Mouse (Mus musculus) heart, embryonic 14.5 days (tissue): ENCODE data around the gene Nxf1. TPM values are rescaled to one million over a fixed set of nuclear protein-coding genes. Genes with fewer than 3 reads are reported as not detected.
A peak's percentile ranks its signal among the peaks of the same experiment; 100 is the strongest.

Source experiments
- ATAC-seq: fragments of 200-750 bp; cut with Nextera tagmentation; 2 replicates; pipeline ENCODE4 v1.8.0; 2017; ENCODE audit warnings: low read depth, moderate TSS enrichment; ENCODE audit not compliant: insufficient number of reproducible peaks, insufficient read depth, low FRiP score
- H3K27ac ChIP-seq, 2 experiments: fragments of 200-500 bp in 1 of 2; fragments of 300-500 bp in 1 of 2; sonication (generic) in 1 of 2; replicated peaks in 1 of 2; 2 replicates each; pipeline ENCODE4 v1.5.1; 2012 to 2014; ENCODE audit warnings: low read depth in 2 of 2, low read length in 2 of 2, control low read depth in 1 of 2, mild to moderate bottlenecking in 1 of 2, mixed read lengths in 1 of 2; ENCODE audit not compliant: control insufficient read depth in 1 of 2, insufficient read depth in 1 of 2
- H3K27me3 ChIP-seq: fragments of 300-500 bp; sonication (generic); 2 replicates; pipeline ENCODE4 v1.6.1; 2014; ENCODE audit warnings: mild to moderate bottlenecking, low read length, control low read depth; ENCODE audit not compliant: control insufficient read depth, insufficient read depth
- H3K36me3 ChIP-seq: fragments of 300-500 bp; sonication (generic); 2 replicates; pipeline ENCODE4 v1.6.1; 2014; ENCODE audit warnings: mild to moderate bottlenecking, control low read depth, low read length, mixed read lengths; ENCODE audit not compliant: control insufficient read depth, insufficient read depth
- H3K4me1 ChIP-seq, 2 experiments: fragments of 200-500 bp in 1 of 2; fragments of 300-500 bp in 1 of 2; sonication (generic) in 1 of 2; 2 replicates each; pipeline ENCODE4 v1.6.1; 2012 to 2014; ENCODE audit warnings: low read length in 2 of 2, control low read depth in 1 of 2, mixed read lengths in 1 of 2; ENCODE audit not compliant: control insufficient read depth in 2 of 2, insufficient read depth in 2 of 2
- H3K4me2 ChIP-seq: fragments of 300-500 bp; sonication (generic); 2 replicates; pipeline ENCODE4 v1.6.1; 2014; ENCODE audit warnings: mild to moderate bottlenecking, low read length
- H3K4me3 ChIP-seq, 2 experiments: fragments of 200-500 bp in 1 of 2; fragments of 300-500 bp in 1 of 2; sonication (generic) in 1 of 2; 2 replicates each; pipeline ENCODE4 v1.5.1; 2012 to 2014; ENCODE audit warnings: low read length in 2 of 2, mild to moderate bottlenecking in 2 of 2, control low read depth in 1 of 2, low read depth in 1 of 2, moderate library complexity in 1 of 2; ENCODE audit not compliant: control insufficient read depth in 1 of 2, insufficient read depth in 1 of 2
- H3K9ac ChIP-seq: fragments of 300-500 bp; sonication (generic); 2 replicates; pipeline ENCODE4 v1.6.1; 2014; ENCODE audit warnings: mild to moderate bottlenecking, low read length
- H3K9me3 ChIP-seq: fragments of 300-500 bp; sonication (generic); 2 replicates; pipeline ENCODE4 v1.6.1; 2016; ENCODE audit warnings: low read length, control low read depth; ENCODE audit not compliant: control insufficient read depth
- WGBS: fragments of 180-500 bp; shearing (Covaris S2); extraction: QIAGEN DNeasy Blood & Tissue Kit; methylation state at CpG from one replicate; pipeline ENCODE4 v1.1.7; 2014; 5-methylcytosine and 5-hydroxymethylcytosine counted together
- microRNA-seq: library from miRNA; unstranded; fragments of <30 nt; microRNA quantifications from one replicate; pipeline ENCODE4, GENCODE M21; 2016
- polyA plus RNA-seq: library from polyadenylated mRNA; unstranded; fragments of >200 nt; fragmentation: Nextera tagmentation; extraction: Ambion mirVana; gene quantifications from 2 replicates; pipeline ENCODE4 v1.2.1, GENCODE M21; 2014

Gene Nxf1
- polyA plus RNA-seq, 1 experiment from 2014 or later, result 105 TPM

- H3K27me3 ChIP-seq, result no peaks in the 10 kb centered on the region
- peak overlapping the region; percentile 55 to 96 for H3K4me3 ChIP-seq
- ATAC-seq, result no peak
- no peaks in the 10 kb centered on the region for H3K9me3 ChIP-seq
- H3K4me2 ChIP-seq, result peak overlapping the region; percentile 98
- peak overlapping the region; percentile 86 for H3K9ac ChIP-seq
- H3K36me3 ChIP-seq, result peaks cover 46% of the 10 kb centered on the region
- WGBS, result 20% methylated on average over 14 of the region's 14 CpGs
- peak overlapping the region; percentile 95 to 98 for H3K27ac ChIP-seq
- H3K4me1 ChIP-seq, result peaks cover 7 to 34% of the 10 kb centered on the region in 2 experiments
These were observed 61.5 kb downstream of the Nxf1 start for GRCm38 (mm10) chr19:8818301-8818798.

- peak within 1 kb of the TSS; percentile 90 to 96 for H3K4me3 ChIP-seq
- H3K9ac ChIP-seq, result peak within 1 kb of the TSS; percentile 98
- no peaks in the 10 kb centered on the region for H3K9me3 ChIP-seq
- peak within 1 kb of the TSS; percentile 98 for H3K4me2 ChIP-seq
- no peaks in the 10 kb centered on the region for H3K27me3 ChIP-seq
- 1% methylated on average over 33 of the region's 33 CpGs for WGBS
- peaks cover 7 to 34% of the 10 kb centered on the region in 2 experiments for H3K4me1 ChIP-seq
- H3K36me3 ChIP-seq, result peaks cover 46% of the 10 kb centered on the region
- ATAC-seq, result peak; percentile 85
- H3K27ac ChIP-seq, result peak within 1 kb of the TSS; percentile 98 to 100
These were observed 62.1 kb downstream of the Nxf1 start, which contains the start of gene Ttc9c for GRCm38 (mm10) chr19:8818801-8819595. Gene Ttc9c (minus strand): TSS chr19:8819333.

- Histone ChIP-seq H3K27me3 (no peaks in the 10 kb centered on the region), H3K4me3 (peak within 1 kb of the TSS; percentile 90 to 96), H3K9ac (peak within 1 kb of the TSS; percentile 98), H3K36me3 (peaks cover 47% of the 10 kb centered on the region), H3K9me3 (no peaks in the 10 kb centered on the region), H3K4me1 (peaks cover 7 to 34% of the 10 kb centered on the region in 2 experiments), H3K27ac (peak within 1 kb of the TSS; percentile 98 to 100), H3K4me2 (peak within 1 kb of the TSS; percentile 98)
- WGBS, result under 1% methylated on average over 81 of the region's 83 CpGs
- peak; percentile 95 for ATAC-seq
These were observed 62.9 kb downstream of the Nxf1 start, which contains the start of gene Hnrnpul2 for GRCm38 (mm10) chr19:8819596-8820423. Gene Hnrnpul2 (plus strand): TSS chr19:8820010.

Small RNA genes within 50 kb of the gene (microRNA-seq; reads per million reads assigned to microRNA genes)
- not detected for gene Mir6992

Other genes with a start within 250 kb of the Nxf1 start
- gene Slc22a8, start 165.8 kb upstream of the Nxf1 start, polyA plus RNA-seq, result not detected in 2 replicates
- not detected in 2 replicates for gene Slc22a6, start 139.0 kb upstream of the Nxf1 start, polyA plus RNA-seq
- gene Chrm1, start 93.3 kb upstream of the Nxf1 start, polyA plus RNA-seq, result 0.12 TPM in 1 of 2 replicates, not detected in the other
- gene Slc3a2, start 33.7 kb upstream of the Nxf1 start, polyA plus RNA-seq, result 62.2 and 65.7 TPM in 2 replicates
- gene Wdr74, start 21.2 kb upstream of the Nxf1 start, polyA plus RNA-seq, result 49.7 and 50.5 TPM in 2 replicates
- gene 1700092M07Rik, start 16.4 kb upstream of the Nxf1 start, polyA plus RNA-seq, result 1.2 TPM in 1 of 2 replicates, not detected in the other
- 81.4 and 83.5 TPM in 2 replicates for gene Stx5a, start 15.7 kb upstream of the Nxf1 start, polyA plus RNA-seq
- 167 and 196 TPM in 2 replicates for gene Tmem223, start 13.9 kb downstream of the Nxf1 start, polyA plus RNA-seq
- 59.0 and 69.7 TPM in 2 replicates for gene Tmem179b, start 17.4 kb downstream of the Nxf1 start, polyA plus RNA-seq
- 10.8 and 10.9 TPM in 2 replicates for gene Taf6l, start 29.3 kb downstream of the Nxf1 start, polyA plus RNA-seq
- 128 and 146 TPM in 2 replicates for gene Polr2g, start 41.5 kb downstream of the Nxf1 start, polyA plus RNA-seq
- 3.0 and 3.2 TPM in 2 replicates for gene Zbtb3, start 45.5 kb downstream of the Nxf1 start, polyA plus RNA-seq
- gene Ttc9c, start 62.3 kb downstream of the Nxf1 start, polyA plus RNA-seq, result 27.7 and 31.8 TPM in 2 replicates
- 3.9 and 5.0 TPM in 2 replicates for gene Hnrnpul2, start 62.9 kb downstream of the Nxf1 start, polyA plus RNA-seq
- gene AC129217.1, start 72.7 kb downstream of the Nxf1 start, polyA plus RNA-seq, result 0.43 TPM in 1 of 2 replicates, not detected in the other
- 40.6 and 45.0 TPM in 2 replicates for gene Bscl2, start 80.4 kb downstream of the Nxf1 start, polyA plus RNA-seq
- gene Gng3, start 82.1 kb downstream of the Nxf1 start, polyA plus RNA-seq, result 1.0 and 2.3 TPM in 2 replicates
- 1.2 and 1.3 TPM in 2 replicates for gene Lrrn4cl, start 93.7 kb downstream of the Nxf1 start, polyA plus RNA-seq
- 118 and 123 TPM in 2 replicates for gene Ubxn1, start 114.4 kb downstream of the Nxf1 start, polyA plus RNA-seq
- gene Uqcc3, start 123.8 kb downstream of the Nxf1 start, polyA plus RNA-seq, result 67.4 and 78.2 TPM in 2 replicates
- gene Lbhd1, start 126.7 kb downstream of the Nxf1 start, polyA plus RNA-seq, result 48.3 and 51.5 TPM in 2 replicates
- not detected in 2 replicates for gene Gm49403, start 126.9 kb downstream of the Nxf1 start, polyA plus RNA-seq
- 53.7 and 55.8 TPM in 2 replicates for gene 1810009A15Rik, start 131.8 kb downstream of the Nxf1 start, polyA plus RNA-seq
- not detected in 2 replicates for gene Gm49416, start 131.9 kb downstream of the Nxf1 start, polyA plus RNA-seq
- gene Ints5, start 135.9 kb downstream of the Nxf1 start, polyA plus RNA-seq, result 18.2 TPM in 2 replicates
- gene Ganab, start 141.0 kb downstream of the Nxf1 start, polyA plus RNA-seq, result 48.0 and 54.6 TPM in 2 replicates
- 27.8 and 34.2 TPM in 2 replicates for gene B3gat3, start 163.3 kb downstream of the Nxf1 start, polyA plus RNA-seq
- gene Rom1, start 172.3 kb downstream of the Nxf1 start, polyA plus RNA-seq, result 0.94 and 1.6 TPM in 2 replicates
- 9.0 TPM in 2 replicates for gene Eml3, start 172.5 kb downstream of the Nxf1 start, polyA plus RNA-seq
- 19.8 and 26.5 TPM in 2 replicates for gene Mta2, start 184.8 kb downstream of the Nxf1 start, polyA plus RNA-seq
- 14.5 and 15.6 TPM in 2 replicates for gene Tut1, start 196.8 kb downstream of the Nxf1 start, polyA plus RNA-seq
- gene Eef1g, start 210.0 kb downstream of the Nxf1 start, polyA plus RNA-seq, result 234 and 253 TPM in 2 replicates
- gene Ahnak, start 232.2 kb downstream of the Nxf1 start, polyA plus RNA-seq, result 29.4 and 30.6 TPM in 2 replicates